Mouse (Mus musculus) cerebellum, adult 2 months (tissue): ENCODE results near the gene Wars.
A peak's percentile ranks its signal among the peaks of the same experiment; 100 is the strongest.

Experiments
- CTCF ChIP-seq: fragments of 200-500 bp; IDR thresholded peaks from 2 replicates; pipeline ENCODE4 v1.5.1; 2011; ENCODE audit warnings: low read depth, mild to moderate bottlenecking, control low read depth, low read length, moderate library complexity, borderline replicate concordance; ENCODE audit not compliant: insufficient read depth
- POLR2A ChIP-seq: fragments of 200-500 bp; IDR thresholded peaks from 2 replicates; pipeline ENCODE4 v1.6.1; 2011; ENCODE audit warnings: low read length, control low read depth, borderline replicate concordance; ENCODE audit not compliant: insufficient read depth

DNA sequence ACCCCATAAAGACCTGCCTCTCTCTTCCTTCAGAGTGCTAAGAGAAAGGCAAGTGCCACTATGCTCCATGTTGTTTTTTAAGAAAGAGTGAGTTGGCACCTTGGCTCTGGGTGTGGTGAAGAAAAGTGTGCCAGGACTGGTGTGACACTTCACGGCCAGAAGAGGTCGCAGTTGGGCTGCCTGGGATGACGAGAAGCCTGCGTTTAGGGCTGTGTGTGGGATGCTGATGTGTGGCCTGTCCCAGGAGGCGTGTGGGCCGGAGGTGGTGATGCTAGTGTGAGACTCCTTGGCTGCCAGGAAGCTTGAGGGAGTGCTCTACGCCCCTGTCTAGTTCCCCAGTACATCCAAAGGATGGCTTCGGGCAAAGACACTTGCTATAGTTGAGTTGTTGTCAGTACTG, 9.0 kb upstream of the Wars start:
- peak; percentile 94 for TF ChIP-seq CTCF
- no peak for TF ChIP-seq POLR2A
